Comparison of ENCODE assay signal across 8 mouse cellular contexts in the genomic region with DNA sequence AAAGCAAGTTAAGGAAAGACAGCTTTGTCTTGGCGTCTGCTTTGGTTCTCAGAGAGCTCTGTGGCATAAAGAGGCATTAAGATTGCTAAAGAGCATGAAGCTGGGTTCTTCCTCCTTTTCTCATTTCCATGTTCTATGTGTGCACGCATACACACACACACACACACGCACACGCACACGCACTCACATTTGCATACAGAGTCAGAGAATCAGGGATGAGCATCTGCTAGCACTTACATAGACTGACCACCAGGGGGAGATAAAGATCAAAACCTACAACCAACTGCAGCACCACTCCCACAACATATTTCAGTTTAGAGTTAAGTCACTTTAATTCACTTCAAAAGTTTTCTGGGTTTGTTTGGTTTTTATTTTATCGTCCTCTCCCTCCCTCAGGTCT. TPM values are rescaled to one million over a fixed set of nuclear protein-coding genes. Genes with fewer than 3 reads are reported as not detected.
DNase-seq lines count a peak whose midpoint lies in the region; TF ChIP-seq lines count a peak whose summit lies in the region.
"Had no signal": no experiment of that assay in that cellular context is flagged by ENCODE, and none has a peak within 500 bp of the region (broad histone marks: within the 10 kb centered on the region; RNA-seq: fewer than 3 reads in every experiment).

No protein-coding gene starts in this region.

- no peaks in the 10 kb centered on the region for H3K9me3 ChIP-seq in megakaryocyte, embryonic 14.5 days

- no peaks in the 10 kb centered on the region for H3K79me3 ChIP-seq in C2C12 (ENCODE audit: low read depth)

- H3K27me3 ChIP-seq in C2C12 (ENCODE audit: control insufficient read depth, insufficient read depth, insufficient read length), result peaks cover 41% of the 10 kb centered on the region
- H3K27me3 ChIP-seq in megakaryocyte, embryonic 14.5 days (replicated peaks), result peaks cover 26% of the 10 kb centered on the region

- TF ChIP-seq CTCF in C2C12 (IDR thresholded peaks at IDR 0.05; ENCODE audit: control insufficient read depth, insufficient read depth, insufficient read length), result peak; percentile 36

- peak; percentile 78 for DNase-seq in 3T3-L1 (ENCODE audit: low read depth, low spot score)
- peak; percentile 57 to 81 for DNase-seq in cerebellum, postnatal 10 days
- peak; percentile 16 to 35 for DNase-seq in heart, postnatal 14 days
- DNase-seq in kidney, postnatal 4 days, result peak; percentile 45 to 60
- peak; percentile 54 for DNase-seq in right cerebral cortex, postnatal 14 days

- H3K4me1 ChIP-seq in megakaryocyte, embryonic 14.5 days, result peaks cover 39% of the 10 kb centered on the region

- intact Hi-C loops in heart, postnatal 14 days (cut with DNase I), result no loop called here

- H3ac ChIP-seq in C2C12 (ENCODE audit: control insufficient read depth, insufficient read length, low read depth), result no peak overlapping the region

- no peak overlapping the region for H3K4me3 ChIP-seq in C2C12 (ENCODE audit: insufficient read depth, poor library complexity, severe bottlenecking)
- H3K4me3 ChIP-seq in megakaryocyte, embryonic 14.5 days (replicated peaks), result peak overlapping the region; percentile 79

- no peaks in the 10 kb centered on the region for H3K79me2 ChIP-seq in C2C12 (ENCODE audit: control insufficient read depth, insufficient read depth)

- no peaks in the 10 kb centered on the region for H3K36me3 ChIP-seq in C2C12 (ENCODE audit: control insufficient read depth, insufficient read depth)
- H3K36me3 ChIP-seq in megakaryocyte, embryonic 14.5 days (replicated peaks; ENCODE audit: low read length), result no peaks in the 10 kb centered on the region

TF ChIP-seq in C2C12, 6 proteins besides CTCF, POLR2A, EP300 and RAD21:
- TF ChIP-seq USF1 (IDR thresholded peaks at IDR 0.05; ENCODE audit: low read depth) (no peak), FOSL1 (IDR thresholded peaks at IDR 0.05; ENCODE audit: insufficient read depth, low read length, poor library complexity, severe bottlenecking) (no peak), MYOG (IDR thresholded peaks at IDR 0.05; ENCODE audit: control insufficient read depth, extremely low read depth, insufficient read length) (no peak), MAX (IDR thresholded peaks at IDR 0.05) (no peak), MYOD1 (IDR thresholded peaks at IDR 0.05; ENCODE audit: control insufficient read depth, insufficient read length, low read depth) (no peak), CEBPB (IDR thresholded peaks at IDR 0.05; ENCODE audit: low read depth) (no peak)

RNA-seq across cellular contexts. Expression of gene Gsdma, which starts 3.6 kb away (rescaled TPM):
- polyA plus RNA-seq in C2C12 (2012; fragmentation: generic; extraction: Trizol), result not detected
- not detected for total RNA-seq in heart, postnatal 14 days (2021)
- 2.2 and 3.4 TPM in 2 replicates for polyA plus RNA-seq in megakaryocyte, embryonic 14.5 days (2012; ENCODE audit: insufficient read depth, low replicate concordance)
- total RNA-seq: layer of hippocampus, postnatal 25 days had no signal

RNA-seq across cellular contexts. Expression of gene Gsdma2, which starts 14.0 kb away (rescaled TPM):
- not detected for polyA plus RNA-seq in C2C12 (2012; fragmentation: generic; extraction: Trizol)
- under 1 TPM; 0.22 to 0.50 TPM for total RNA-seq in heart, postnatal 14 days (2021)
- polyA plus RNA-seq in megakaryocyte, embryonic 14.5 days (2012; ENCODE audit: insufficient read depth, low replicate concordance), result not detected in 2 replicates

RNA-seq across cellular contexts. Expression of gene Psmd3, which starts 21.8 kb away (rescaled TPM):
- 244 TPM for polyA plus RNA-seq in C2C12 (2012; fragmentation: generic; extraction: Trizol)
- total RNA-seq in heart, postnatal 14 days (2021), result 100 to 1,000 TPM; 110 TPM
- 128 and 167 TPM in 2 replicates for polyA plus RNA-seq in megakaryocyte, embryonic 14.5 days (2012; ENCODE audit: insufficient read depth, low replicate concordance)

RNA-seq across cellular contexts. Expression of gene Gsdma3, which starts 34.4 kb away (rescaled TPM):
- polyA plus RNA-seq in C2C12 (2012; fragmentation: generic; extraction: Trizol), result not detected
- total RNA-seq in heart, postnatal 14 days (2021), result 1 to 10 TPM; 4.4 to 4.5 TPM
- polyA plus RNA-seq in megakaryocyte, embryonic 14.5 days (2012; ENCODE audit: insufficient read depth, low replicate concordance), result not detected in 2 replicates
- total RNA-seq: layer of hippocampus, postnatal 25 days had no signal

RNA-seq across cellular contexts. Expression of gene Gm12355, which starts 35.1 kb away (rescaled TPM):
- 0.34 TPM for polyA plus RNA-seq in C2C12 (2012; fragmentation: generic; extraction: Trizol)
- total RNA-seq in heart, postnatal 14 days (2021), result 10 to 100 TPM in 1 of 2 experiments, 1 to 10 TPM in 1; 8.8 to 12.9 TPM
- not detected in 2 replicates for polyA plus RNA-seq in megakaryocyte, embryonic 14.5 days (2012; ENCODE audit: insufficient read depth, low replicate concordance)

Comparison
In these comparisons a context has a peak if more than half of its experiments do, and no peak if none do; other contexts are left out.
1. DNase-seq: peak in every context shown above with its lines; median percentile 78 in 3T3-L1; 69 in cerebellum, postnatal 10 days; 54 in right cerebral cortex, postnatal 14 days; 52 in kidney, postnatal 4 days; 26 in heart, postnatal 14 days.